Mouse (Mus musculus): ENCODE measurements around the gene Acod1. TPM values are rescaled to one million over a fixed set of nuclear protein-coding genes. Genes with fewer than 3 reads are reported as not detected.

Acod1 gene
- polyA plus RNA-seq, 2 experiments, result 0.06 TPM; not detected in 1

DNA sequence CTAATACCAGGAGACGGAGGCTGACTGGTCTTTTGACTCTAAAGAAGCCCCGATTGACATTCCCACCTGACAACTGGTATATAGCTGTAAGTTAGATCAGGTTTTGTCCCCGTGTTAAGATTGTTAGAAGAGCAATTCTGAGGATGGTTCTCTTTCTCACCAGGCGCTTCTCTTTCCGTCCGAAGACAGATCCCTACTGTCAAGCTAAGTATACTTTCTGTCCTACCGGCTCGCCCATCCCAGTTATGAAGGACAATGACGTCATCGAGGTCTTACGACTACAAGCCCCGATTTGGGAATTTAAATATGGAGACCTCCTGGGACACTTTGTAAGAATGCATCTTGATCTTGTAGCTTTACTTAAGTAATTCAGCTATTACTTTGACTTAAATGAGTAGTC is 24.7 kb downstream of the Acod1 start:
- Histone ChIP-seq H3K4me1 (ENCODE audit: control insufficient read depth, insufficient read depth, low read length) (no peaks in the 10 kb centered on the region), H3K9ac (ENCODE audit: low read depth, low read length, severe bottlenecking) (no peak overlapping the region), H3K9me3 (ENCODE audit: control insufficient read depth, low read length) (no peaks in the 10 kb centered on the region), H3K27me3 (ENCODE audit: control insufficient read depth, insufficient read depth, low read length) (no peaks in the 10 kb centered on the region), H3K4me2 (replicated peaks; ENCODE audit: low read depth, low read length, severe bottlenecking) (no peak overlapping the region), H3K4me3 (replicated peaks; ENCODE audit: low read length) (no peak overlapping the region), H3K27ac (replicated peaks; ENCODE audit: low read depth, low read length) (no peak overlapping the region), H3K36me3 (ENCODE audit: control insufficient read depth, insufficient read depth, low read length) (peaks cover 24% of the 10 kb centered on the region)
- ATAC-seq (ENCODE audit: low FRiP score, low read depth) (no peak), DNase-seq (ENCODE audit: low spot score) (no peak)
- whole genome bisulfite sequencing, result 89% methylated on average over 12 of the region's 12 CpGs
- TF ChIP-seq POLR2A (IDR thresholded peaks at IDR 0.05; ENCODE audit: borderline replicate concordance, extremely low read depth, insufficient read depth, insufficient read length), result no peak

DNA sequence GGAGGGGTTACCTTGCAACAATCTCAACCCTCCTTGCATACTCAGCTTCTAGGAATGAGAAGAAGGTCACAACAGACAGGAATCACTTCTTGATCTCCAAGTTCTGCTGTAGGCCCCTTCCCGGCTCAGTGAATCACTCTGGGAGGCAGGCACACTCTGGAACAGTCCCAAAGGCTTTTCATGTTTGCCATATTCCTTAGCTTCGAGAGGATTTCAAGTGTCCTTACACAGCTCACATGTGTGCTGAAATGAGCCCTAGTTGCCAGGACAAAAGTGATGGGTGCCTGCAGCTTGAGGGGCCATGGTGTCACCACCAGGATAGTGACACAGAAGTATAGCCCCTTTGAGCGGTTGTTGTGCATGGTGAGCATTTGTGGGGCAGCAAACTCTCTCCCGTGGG is 26.0 kb downstream of the Acod1 start:
- DNase-seq (ENCODE audit: low spot score), result no peak
- no peak for ATAC-seq (ENCODE audit: low FRiP score, low read depth)
- 94% methylated on average over 4 of the region's 4 CpGs for WGBS

DNA sequence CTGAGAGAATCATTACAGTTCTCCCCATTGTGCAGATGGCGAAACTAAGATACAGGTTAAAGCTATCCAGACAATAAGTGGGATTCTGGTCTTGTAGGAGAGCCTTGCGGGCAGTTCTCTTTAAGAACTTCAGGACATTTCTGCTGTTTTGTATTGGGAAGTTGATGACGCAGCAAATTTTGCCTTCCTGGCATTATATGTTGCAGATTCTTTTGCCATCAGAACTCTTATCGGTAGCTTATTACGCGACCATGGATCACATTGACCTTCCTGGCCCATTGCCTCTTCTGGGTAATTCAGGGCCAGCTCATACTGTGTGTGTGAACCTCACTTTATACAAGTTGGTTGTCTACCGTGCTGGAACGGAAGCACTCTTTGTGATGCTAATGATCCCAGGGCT is 27.0 kb downstream of the Acod1 start:
- WGBS, result 94% methylated on average over 8 of the region's 8 CpGs
- no peaks in the 10 kb centered on the region for H3K4me1 ChIP-seq (ENCODE audit: control insufficient read depth, insufficient read depth, low read length)
- ATAC-seq (ENCODE audit: low FRiP score, low read depth), result no peak
- H3K9me3 ChIP-seq (ENCODE audit: control insufficient read depth, low read length), result no peaks in the 10 kb centered on the region
- H3K4me3 ChIP-seq (replicated peaks; ENCODE audit: low read length), result no peak overlapping the region
- H3K27me3 ChIP-seq (ENCODE audit: control insufficient read depth, insufficient read depth, low read length), result no peaks in the 10 kb centered on the region
- H3K27ac ChIP-seq (replicated peaks; ENCODE audit: low read depth, low read length), result no peak overlapping the region
- peaks cover 36% of the 10 kb centered on the region for H3K36me3 ChIP-seq (ENCODE audit: control insufficient read depth, insufficient read depth, low read length)
- DNase-seq (ENCODE audit: low spot score), result no peak
- H3K4me2 ChIP-seq (replicated peaks; ENCODE audit: low read depth, low read length, severe bottlenecking), result no peak overlapping the region
- no peak overlapping the region for H3K9ac ChIP-seq (ENCODE audit: low read depth, low read length, severe bottlenecking)
- no peak for TF ChIP-seq POLR2A (IDR thresholded peaks at IDR 0.05; ENCODE audit: borderline replicate concordance, extremely low read depth, insufficient read depth, insufficient read length)

More for the DNA sequence above, 26.0 kb downstream of the Acod1 start:
- Histone ChIP-seq H3K4me2 (replicated peaks; ENCODE audit: low read depth, low read length, severe bottlenecking) (no peak overlapping the region), H3K9me3 (ENCODE audit: control insufficient read depth, low read length) (no peaks in the 10 kb centered on the region), H3K27ac (replicated peaks; ENCODE audit: low read depth, low read length) (no peak overlapping the region), H3K36me3 (ENCODE audit: control insufficient read depth, insufficient read depth, low read length) (peaks cover 27% of the 10 kb centered on the region), H3K27me3 (ENCODE audit: control insufficient read depth, insufficient read depth, low read length) (no peaks in the 10 kb centered on the region), H3K4me3 (replicated peaks; ENCODE audit: low read length) (no peak overlapping the region), H3K4me1 (ENCODE audit: control insufficient read depth, insufficient read depth, low read length) (no peaks in the 10 kb centered on the region), H3K9ac (ENCODE audit: low read depth, low read length, severe bottlenecking) (no peak overlapping the region)
- no peak for TF ChIP-seq POLR2A (IDR thresholded peaks at IDR 0.05; ENCODE audit: borderline replicate concordance, extremely low read depth, insufficient read depth, insufficient read length)

DNA sequence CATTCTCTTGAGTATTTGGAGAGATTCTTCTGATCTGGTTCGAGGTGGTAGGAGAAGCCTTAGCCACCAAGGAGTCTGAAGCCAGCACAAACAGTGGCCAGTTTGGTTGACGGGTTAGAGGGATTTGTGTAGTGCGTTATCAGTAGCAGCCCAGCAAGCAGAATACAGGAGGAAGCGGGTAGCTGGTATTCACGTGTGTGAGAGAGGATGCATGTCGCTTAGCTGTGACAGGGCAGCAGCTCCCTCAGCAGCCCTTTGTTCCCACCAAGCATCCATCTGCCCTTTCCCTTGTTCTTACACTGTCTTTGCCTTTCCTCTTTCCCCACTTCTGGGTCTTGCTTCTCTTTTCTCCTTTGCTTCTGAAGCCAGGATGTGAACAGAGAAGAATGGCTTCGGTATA is 28.4 kb downstream of the Acod1 start:
- H3K4me3 ChIP-seq (replicated peaks; ENCODE audit: low read length), result no peak overlapping the region
- no peak overlapping the region for H3K27ac ChIP-seq (replicated peaks; ENCODE audit: low read depth, low read length)
- no peak for TF ChIP-seq POLR2A (IDR thresholded peaks at IDR 0.05; ENCODE audit: borderline replicate concordance, extremely low read depth, insufficient read depth, insufficient read length)
- H3K9me3 ChIP-seq (ENCODE audit: control insufficient read depth, low read length), result no peaks in the 10 kb centered on the region
- WGBS, result 98% methylated on average over 7 of the region's 7 CpGs
- H3K9ac ChIP-seq (ENCODE audit: low read depth, low read length, severe bottlenecking), result no peak overlapping the region
- no peaks in the 10 kb centered on the region for H3K4me1 ChIP-seq (ENCODE audit: control insufficient read depth, insufficient read depth, low read length)
- no peaks in the 10 kb centered on the region for H3K27me3 ChIP-seq (ENCODE audit: control insufficient read depth, insufficient read depth, low read length)
- no peak for DNase-seq (ENCODE audit: low spot score)
- no peak for ATAC-seq (ENCODE audit: low FRiP score, low read depth)
- H3K36me3 ChIP-seq (ENCODE audit: control insufficient read depth, insufficient read depth, low read length), result peaks cover 42% of the 10 kb centered on the region
- no peak overlapping the region for H3K4me2 ChIP-seq (replicated peaks; ENCODE audit: low read depth, low read length, severe bottlenecking)

DNA sequence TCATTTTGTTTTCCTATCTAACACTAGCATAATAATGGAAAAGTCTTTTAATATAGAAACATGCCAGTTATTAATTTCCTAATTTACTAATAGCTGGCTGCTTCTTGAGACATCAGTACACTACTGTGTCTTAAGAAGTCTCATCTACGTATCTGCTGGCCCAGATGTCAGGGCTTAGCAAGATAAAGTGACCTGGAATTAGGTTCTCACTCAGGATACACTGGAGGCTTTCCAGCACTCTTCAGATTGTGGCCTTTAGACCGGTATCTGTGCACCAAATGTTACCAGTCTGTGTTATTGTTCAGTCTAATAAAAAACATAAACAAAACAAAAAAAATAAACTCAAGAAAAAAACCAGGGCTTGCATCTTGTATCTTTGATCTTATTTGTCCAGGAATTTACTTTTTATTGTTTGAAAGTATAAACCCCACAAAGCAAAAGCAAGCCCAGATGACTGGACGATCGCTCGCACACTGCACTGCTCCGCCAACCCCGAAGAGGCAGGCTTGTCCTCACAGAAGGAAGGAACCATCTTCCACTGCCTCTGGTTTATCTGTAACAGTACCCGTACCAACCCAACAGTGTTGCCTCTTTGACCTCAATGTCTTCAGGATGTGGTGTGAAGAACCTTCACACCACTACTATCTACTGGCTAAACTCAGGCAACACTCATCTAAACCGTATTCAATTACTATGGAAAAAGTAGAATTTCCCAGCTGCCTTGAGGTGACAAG is 30.7 kb downstream of the Acod1 start:
- no peaks in the 10 kb centered on the region for H3K27me3 ChIP-seq (ENCODE audit: control insufficient read depth, insufficient read depth, low read length)
- H3K36me3 ChIP-seq (ENCODE audit: control insufficient read depth, insufficient read depth, low read length), result peaks cover 45% of the 10 kb centered on the region
- no peak overlapping the region for H3K9ac ChIP-seq (ENCODE audit: low read depth, low read length, severe bottlenecking)
- DNase-seq (ENCODE audit: low spot score) (no peak), ATAC-seq (ENCODE audit: low FRiP score, low read depth) (no peak)
- no peaks in the 10 kb centered on the region for H3K9me3 ChIP-seq (ENCODE audit: control insufficient read depth, low read length)
- H3K27ac ChIP-seq (replicated peaks; ENCODE audit: low read depth, low read length), result no peak overlapping the region
- no peak overlapping the region for H3K4me2 ChIP-seq (replicated peaks; ENCODE audit: low read depth, low read length, severe bottlenecking)
- no peak for TF ChIP-seq POLR2A (IDR thresholded peaks at IDR 0.05; ENCODE audit: borderline replicate concordance, extremely low read depth, insufficient read depth, insufficient read length)
- WGBS, result 92% methylated on average over 9 of the region's 9 CpGs
- no peak overlapping the region for H3K4me3 ChIP-seq (replicated peaks; ENCODE audit: low read length)
- no peaks in the 10 kb centered on the region for H3K4me1 ChIP-seq (ENCODE audit: control insufficient read depth, insufficient read depth, low read length)

All from limb, embryonic 14.5 days (tissue).